Mouse (Mus musculus): ENCODE results near the gene Aip. TPM values are rescaled to one million over a fixed set of nuclear protein-coding genes. Genes with fewer than 3 reads are reported as not detected.
A peak's percentile ranks its signal among the peaks of the same experiment; 100 is the strongest.

The Aip gene
- polyA plus RNA-seq (2012; rRNA removed): 41.3 and 59.8 TPM in 2 replicates

DNA sequence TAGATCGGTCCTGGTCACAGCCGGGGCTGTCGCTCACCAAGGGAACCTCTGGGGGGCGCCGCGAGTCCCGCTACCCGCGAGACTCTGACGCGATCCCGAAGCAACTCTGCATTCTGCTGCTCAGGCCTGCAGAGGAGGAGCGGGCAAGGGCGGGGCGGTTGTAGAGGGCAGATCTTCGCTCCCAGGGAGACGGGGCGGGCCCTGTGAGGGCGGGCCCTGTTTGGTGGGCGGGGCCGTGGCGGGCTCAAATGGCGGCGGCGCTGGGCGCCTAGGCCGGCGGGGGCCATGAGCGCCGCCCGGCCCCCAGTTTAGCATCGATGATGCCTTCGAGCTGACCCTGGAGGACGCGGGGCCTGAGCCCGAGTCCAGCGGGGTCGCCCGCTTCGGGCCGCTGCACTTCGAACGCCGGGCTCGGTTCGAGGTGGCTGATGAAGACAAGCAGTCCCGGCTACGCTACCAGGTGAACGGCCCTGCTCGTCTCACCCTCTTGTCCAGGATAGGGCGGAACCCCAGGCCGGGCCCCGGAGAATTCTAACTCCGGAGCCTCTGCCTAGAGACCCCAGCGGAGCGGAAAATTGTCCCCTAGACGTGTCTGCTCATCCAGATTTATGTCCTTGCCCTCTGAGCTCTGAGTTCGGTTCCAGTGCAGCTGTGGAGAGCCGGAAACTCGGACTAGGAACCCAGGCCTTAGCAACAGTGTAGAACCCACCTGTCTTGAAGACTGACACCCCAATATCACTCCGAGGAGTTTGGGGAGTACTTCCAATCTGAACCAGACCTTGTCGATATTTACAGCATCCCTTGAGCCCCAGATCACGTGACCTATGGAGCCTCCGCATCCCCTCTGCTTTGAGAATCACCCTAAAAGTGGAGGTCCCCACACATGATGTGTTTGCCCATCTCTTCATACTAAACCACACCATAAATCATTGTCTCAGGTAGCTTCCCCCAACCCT lies at the start of gene Aip:
Aip (minus strand) TSS at position 118 of the 956 bp plus-strand sequence.
- Histone ChIP-seq H3K27ac (ENCODE audit: insufficient read depth, low read depth, low read length) (peak within 1 kb of the TSS; percentile 55), H3K27me3 (ENCODE audit: control insufficient read depth, insufficient read depth, low read length) (no peaks in the 10 kb centered on the region), H3K4me3 (ENCODE audit: low read depth, low read length) (peak within 1 kb of the TSS; percentile 78), H3K36me3 (ENCODE audit: control insufficient read depth, insufficient read depth, low read length) (peaks cover 14% of the 10 kb centered on the region), H3K4me1 (ENCODE audit: control insufficient read depth, insufficient read depth, insufficient read length, low read length) (peaks cover 13% of the 10 kb centered on the region)
- TF ChIP-seq CTCF (IDR thresholded peaks at IDR 0.05; ENCODE audit: extremely low read depth, insufficient read length, insufficient replicate concordance, low read depth, low read length) (peak; percentile 68), POLR2A (IDR thresholded peaks at IDR 0.05; ENCODE audit: low read depth, low read length) (peak; percentile 61)
- under 1% methylated on average over 64 of the region's 64 CpGs for WGBS

DNA sequence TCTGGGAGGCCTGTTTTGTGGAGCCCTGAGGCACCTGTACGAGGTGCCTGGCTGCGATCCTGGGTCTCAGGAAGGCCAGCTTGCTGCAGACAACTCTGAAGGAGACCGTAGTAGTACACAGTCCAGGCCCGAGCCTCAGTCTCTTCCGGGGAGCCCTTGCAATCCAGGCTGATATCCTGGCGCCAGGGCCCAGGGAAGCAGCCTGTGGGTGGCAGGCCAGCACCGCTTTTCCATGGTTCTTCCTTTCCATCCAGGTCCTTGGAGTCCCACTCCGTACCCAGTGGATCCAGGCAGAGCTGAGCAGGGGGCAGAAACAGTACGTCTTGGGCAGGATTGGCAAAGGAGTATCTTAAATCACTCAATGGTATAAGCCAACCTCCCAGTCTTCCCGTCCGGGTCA lies 47.3 kb upstream of the Aip start:
- no peak for TF ChIP-seq POLR2A (IDR thresholded peaks at IDR 0.05; ENCODE audit: low read depth, low read length)
- no peak for TF ChIP-seq CTCF (IDR thresholded peaks at IDR 0.05; ENCODE audit: extremely low read depth, insufficient read length, insufficient replicate concordance, low read depth, low read length)
- no peak overlapping the region for H3K27ac ChIP-seq (ENCODE audit: insufficient read depth, low read depth, low read length)
- WGBS: 84% methylated on average over 11 of the region's 11 CpGs
- no peaks in the 10 kb centered on the region for H3K27me3 ChIP-seq (ENCODE audit: control insufficient read depth, insufficient read depth, low read length)
- H3K4me1 ChIP-seq (ENCODE audit: control insufficient read depth, insufficient read depth, insufficient read length, low read length): peaks cover 10% of the 10 kb centered on the region
- no peaks in the 10 kb centered on the region for H3K36me3 ChIP-seq (ENCODE audit: control insufficient read depth, insufficient read depth, low read length)
- no peak overlapping the region for H3K4me3 ChIP-seq (ENCODE audit: low read depth, low read length)

DNA sequence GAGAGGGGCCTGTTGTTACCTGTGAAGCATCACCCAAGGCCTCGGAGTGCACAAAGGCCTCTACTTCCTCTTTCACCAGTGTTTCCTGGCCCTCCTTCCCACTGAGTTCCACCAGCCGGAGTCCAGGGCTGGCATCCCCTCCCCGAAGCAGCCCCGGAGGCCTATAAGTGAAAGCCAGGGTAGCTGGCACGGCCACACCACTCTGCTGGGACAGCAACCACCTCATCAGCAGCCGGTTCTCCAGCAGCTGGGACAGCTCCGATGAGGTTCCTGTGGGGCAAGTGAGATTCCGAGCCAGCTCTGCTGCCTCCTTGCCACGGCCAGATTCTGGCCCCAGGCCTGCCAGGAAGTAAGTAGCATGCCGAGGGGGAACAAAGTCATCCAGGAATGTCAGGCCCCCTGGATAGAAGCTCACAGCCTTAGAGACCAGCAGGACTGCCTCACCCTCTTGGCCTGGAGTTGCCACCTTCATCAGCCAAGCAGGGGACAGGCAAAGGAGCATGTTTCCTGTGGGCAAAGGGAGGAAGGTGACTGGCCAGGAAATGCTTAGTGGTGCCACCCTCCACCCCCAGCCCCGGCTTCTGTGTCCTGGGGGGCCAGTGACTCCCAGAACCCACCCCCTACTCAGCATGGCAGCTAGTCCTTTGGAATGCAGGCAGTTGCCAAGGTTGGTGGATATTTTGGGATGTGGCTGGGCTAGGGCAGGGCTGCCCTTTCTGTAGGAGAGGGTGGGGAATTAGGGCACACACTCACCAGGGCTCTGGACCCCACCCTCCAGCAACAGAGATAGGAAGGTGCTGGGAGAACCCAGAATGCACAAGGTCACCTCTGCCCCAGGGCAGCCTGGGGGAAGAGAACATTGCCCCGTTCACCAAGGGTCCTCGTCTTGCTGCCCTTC lies 46.0 kb upstream of the Aip start:
- Histone ChIP-seq H3K27me3 (ENCODE audit: control insufficient read depth, insufficient read depth, low read length) (no peaks in the 10 kb centered on the region), H3K4me3 (ENCODE audit: low read depth, low read length) (no peak overlapping the region), H3K36me3 (ENCODE audit: control insufficient read depth, insufficient read depth, low read length) (no peaks in the 10 kb centered on the region), H3K4me1 (ENCODE audit: control insufficient read depth, insufficient read depth, insufficient read length, low read length) (peaks cover 10% of the 10 kb centered on the region), H3K27ac (ENCODE audit: insufficient read depth, low read depth, low read length) (no peak overlapping the region)
- TF ChIP-seq CTCF (IDR thresholded peaks at IDR 0.05; ENCODE audit: extremely low read depth, insufficient read length, insufficient replicate concordance, low read depth, low read length): no peak
- TF ChIP-seq POLR2A (IDR thresholded peaks at IDR 0.05; ENCODE audit: low read depth, low read length): no peak; the same call in 1 of the 2 replicates
- WGBS: 75% methylated on average over 13 of the region's 13 CpGs

DNA sequence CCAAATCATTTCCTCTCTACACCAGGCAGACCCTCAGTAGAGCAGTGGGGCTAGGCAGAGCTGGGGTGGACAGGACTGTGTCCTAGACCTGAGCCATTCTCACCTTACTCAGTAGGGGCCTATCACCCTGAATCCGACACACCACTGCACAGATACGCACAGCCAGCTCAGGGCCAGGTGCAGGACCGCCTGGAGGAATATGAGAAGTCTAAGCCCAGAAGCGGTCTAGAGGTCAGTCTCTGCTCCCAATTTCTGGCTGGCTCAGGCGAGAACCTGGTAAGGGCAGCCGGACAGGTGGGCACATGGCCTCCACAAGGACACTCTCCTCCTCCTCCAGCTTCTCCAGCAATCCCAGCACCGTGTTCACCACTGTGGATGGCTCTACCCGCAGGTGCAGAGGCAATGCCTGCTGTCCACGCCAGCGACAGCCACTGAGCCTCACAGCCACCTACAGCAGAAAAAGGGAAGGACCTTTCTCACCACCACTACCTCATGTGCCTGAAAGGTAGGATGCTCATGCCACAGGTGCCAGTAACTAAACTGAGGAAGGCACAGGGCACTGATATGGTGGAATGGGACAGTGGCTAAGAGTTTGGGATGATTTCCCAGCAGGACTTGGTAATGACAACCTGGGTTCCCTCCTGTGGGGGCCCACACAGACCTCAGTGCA lies 45.2 kb upstream of the Aip start:
- Histone ChIP-seq H3K27ac (ENCODE audit: insufficient read depth, low read depth, low read length) (no peak overlapping the region), H3K4me1 (ENCODE audit: control insufficient read depth, insufficient read depth, insufficient read length, low read length) (peaks cover 10% of the 10 kb centered on the region), H3K4me3 (ENCODE audit: low read depth, low read length) (no peak overlapping the region), H3K36me3 (ENCODE audit: control insufficient read depth, insufficient read depth, low read length) (no peaks in the 10 kb centered on the region), H3K27me3 (ENCODE audit: control insufficient read depth, insufficient read depth, low read length) (no peaks in the 10 kb centered on the region)
- WGBS: 94% methylated on average over 10 of the region's 10 CpGs
- TF ChIP-seq CTCF (IDR thresholded peaks at IDR 0.05; ENCODE audit: extremely low read depth, insufficient read length, insufficient replicate concordance, low read depth, low read length) (no peak), POLR2A (IDR thresholded peaks at IDR 0.05; ENCODE audit: low read depth, low read length) (no peak)

DNA sequence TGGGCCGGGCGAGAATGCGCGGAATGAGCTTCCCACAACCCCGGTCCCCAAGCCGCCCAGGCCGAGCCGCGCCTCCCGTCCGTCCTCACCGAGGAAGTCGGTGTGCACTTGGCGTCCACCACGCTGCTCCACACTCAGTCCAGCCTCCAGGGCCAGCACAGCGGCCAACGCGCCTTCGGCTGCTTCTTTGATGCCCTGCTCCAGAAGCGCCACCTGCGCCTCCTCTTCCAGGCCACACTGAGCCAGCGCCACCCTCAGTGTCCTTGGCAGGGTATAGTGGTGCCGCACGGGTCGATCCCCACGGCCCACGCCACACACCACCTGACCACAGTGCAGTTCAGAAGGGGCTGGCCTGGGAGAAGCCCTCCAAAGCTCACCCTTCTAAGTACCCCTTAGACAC lies 44.2 kb upstream of the Aip start:
- TF ChIP-seq POLR2A (IDR thresholded peaks at IDR 0.05; ENCODE audit: low read depth, low read length) (no peak), CTCF (IDR thresholded peaks at IDR 0.05; ENCODE audit: extremely low read depth, insufficient read length, insufficient replicate concordance, low read depth, low read length) (no peak)
- Histone ChIP-seq H3K4me3 (ENCODE audit: low read depth, low read length) (peak overlapping the region; percentile 70), H3K27me3 (ENCODE audit: control insufficient read depth, insufficient read depth, low read length) (no peaks in the 10 kb centered on the region), H3K27ac (ENCODE audit: insufficient read depth, low read depth, low read length) (peak overlapping the region; percentile 72), H3K4me1 (ENCODE audit: control insufficient read depth, insufficient read depth, insufficient read length, low read length) (peaks cover 7% of the 10 kb centered on the region), H3K36me3 (ENCODE audit: control insufficient read depth, insufficient read depth, low read length) (no peaks in the 10 kb centered on the region)
- 4% methylated on average over 27 of the region's 27 CpGs for WGBS

DNA sequence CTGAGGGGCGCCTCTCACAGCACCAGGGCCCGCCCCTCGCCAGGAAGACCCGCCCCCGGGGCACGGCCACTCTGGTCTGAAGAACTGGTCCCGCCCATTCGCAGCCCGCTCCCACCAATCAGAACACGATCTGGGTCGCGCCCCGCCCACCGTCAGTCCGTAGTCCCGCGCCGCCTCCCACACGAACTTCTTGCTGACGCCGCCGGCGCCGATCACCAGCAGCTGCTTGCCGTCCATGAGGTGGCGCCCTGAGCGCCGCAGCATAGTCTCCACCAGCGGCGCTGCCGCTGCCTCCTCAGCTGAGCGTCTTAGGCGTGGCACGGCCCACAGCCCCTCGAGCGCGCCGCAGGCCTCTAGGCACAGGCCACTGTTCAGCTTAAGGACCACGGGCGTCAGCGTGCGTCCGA lies 43.7 kb upstream of the Aip start:
- no peaks in the 10 kb centered on the region for H3K36me3 ChIP-seq (ENCODE audit: control insufficient read depth, insufficient read depth, low read length)
- TF ChIP-seq POLR2A (IDR thresholded peaks at IDR 0.05; ENCODE audit: low read depth, low read length) (peak; percentile 92), CTCF (IDR thresholded peaks at IDR 0.05; ENCODE audit: extremely low read depth, insufficient read length, insufficient replicate concordance, low read depth, low read length) (peak; percentile 83)
- peak overlapping the region; percentile 70 for H3K4me3 ChIP-seq (ENCODE audit: low read depth, low read length)
- H3K27me3 ChIP-seq (ENCODE audit: control insufficient read depth, insufficient read depth, low read length): no peaks in the 10 kb centered on the region
- under 1% methylated on average over 43 of the region's 43 CpGs for WGBS
- H3K4me1 ChIP-seq (ENCODE audit: control insufficient read depth, insufficient read depth, insufficient read length, low read length): peaks cover 7% of the 10 kb centered on the region
- peak overlapping the region; percentile 72 for H3K27ac ChIP-seq (ENCODE audit: insufficient read depth, low read depth, low read length)
